Mouse (Mus musculus): ENCODE measurements around the gene Fbxl15.

Fbxl15 gene

DNA sequence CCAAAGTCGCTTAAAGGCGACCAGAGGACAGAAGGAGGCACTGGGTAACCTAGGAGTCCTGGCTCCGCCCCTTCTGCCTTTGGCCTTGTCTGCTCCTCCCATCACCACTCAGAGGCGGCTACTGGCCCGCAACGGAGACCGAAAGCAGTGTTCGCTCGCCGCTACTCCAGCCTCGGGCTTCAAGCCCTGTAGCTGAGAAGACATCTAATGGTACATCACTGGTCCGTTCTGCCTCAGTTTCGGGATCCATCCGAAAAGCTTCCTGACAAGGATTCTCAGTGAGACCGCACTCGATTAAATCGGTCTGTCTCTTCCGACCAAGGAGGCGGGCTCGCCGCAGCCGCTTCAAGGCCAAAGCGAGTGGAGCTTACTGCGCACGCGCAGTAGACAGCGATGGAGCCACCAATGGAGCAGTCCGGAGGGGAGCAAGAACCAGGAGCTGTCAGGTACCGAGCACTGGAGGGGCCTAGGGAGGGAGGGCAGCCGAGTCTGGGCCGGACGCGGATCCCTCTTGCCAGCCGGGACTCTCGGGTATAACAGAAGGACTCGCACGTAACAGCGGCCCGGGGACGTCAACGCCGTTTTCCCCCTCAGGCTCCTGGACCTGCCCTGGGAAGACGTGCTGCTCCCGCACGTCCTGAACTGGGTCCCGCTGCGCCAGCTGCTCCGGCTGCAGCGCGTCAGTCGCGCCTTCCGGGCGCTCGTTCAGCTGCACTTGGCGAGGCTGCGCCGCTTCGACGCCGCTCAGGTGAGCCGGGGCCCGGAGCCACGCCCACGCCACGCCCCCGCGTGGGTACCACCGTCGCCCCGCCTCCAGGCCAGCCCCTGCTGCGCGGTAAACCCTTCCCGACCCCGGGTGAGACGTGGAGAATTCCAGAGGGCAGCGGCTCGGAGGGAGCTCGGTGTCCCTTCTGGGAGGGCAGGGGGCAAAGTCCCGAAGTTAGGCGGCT is at the start of gene Fbxl15:
TSS of gene Fbxl15 (plus strand) at position 104 of the 950 bp plus-strand sequence.
- peak; percentile 58 for ATAC-seq (ENCODE audit: low TSS enrichment)

GRCm38 (mm10) chr19:46282081-46282849 is 45.7 kb upstream of the Fbxl15 start:
- no peak for ATAC-seq (ENCODE audit: low TSS enrichment)

GRCm38 (mm10) chr19:46284686-46285085 is 43.3 kb upstream of the Fbxl15 start:
- ATAC-seq (ENCODE audit: low TSS enrichment) = no peak

- ATAC-seq (ENCODE audit: low TSS enrichment) = no peak
Measured at GRCm38 (mm10) chr19:46285631-46286030, 42.4 kb upstream of the Fbxl15 start.

DNA sequence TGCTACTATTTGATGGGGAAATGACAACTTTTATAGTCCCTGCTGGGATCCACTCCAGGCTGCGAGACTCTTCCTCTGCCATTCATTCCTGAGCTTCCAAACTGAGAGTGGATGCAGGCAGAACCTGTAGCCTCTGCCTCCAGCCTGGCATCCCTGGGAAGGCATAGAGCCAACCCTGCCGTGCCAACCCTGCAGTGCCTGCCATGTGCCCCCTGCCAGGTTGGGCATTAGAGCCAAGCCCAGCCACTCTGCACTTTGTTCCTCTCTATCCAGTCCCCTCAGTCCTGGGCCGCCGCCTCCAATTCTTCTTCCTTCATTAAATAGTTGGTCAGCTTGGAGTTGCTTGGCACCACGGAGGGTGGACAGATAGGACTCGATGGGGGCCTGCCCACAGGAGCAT is 41.9 kb upstream of the Fbxl15 start:
- ATAC-seq (ENCODE audit: low TSS enrichment) = no peak

DNA sequence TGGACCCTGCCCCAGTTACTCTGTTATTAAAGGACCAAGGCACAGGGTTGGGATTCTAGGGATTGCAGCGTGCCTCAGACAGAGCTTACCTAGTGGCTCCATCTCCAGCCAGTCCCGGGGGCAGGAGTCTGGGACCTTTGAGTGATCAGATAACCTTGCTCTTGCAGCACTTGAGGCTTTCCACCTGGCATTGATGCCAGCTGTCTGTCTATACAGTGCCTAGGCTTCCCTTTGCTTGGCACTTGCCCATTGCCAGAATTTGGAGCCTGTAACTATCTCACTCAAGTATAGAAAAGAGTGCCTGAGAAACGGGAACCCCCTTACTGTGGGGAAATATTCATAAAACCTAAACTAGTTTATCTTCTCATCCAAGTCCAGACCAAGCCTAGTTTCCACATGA is 41.1 kb upstream of the Fbxl15 start:
- ATAC-seq (ENCODE audit: low TSS enrichment) = no peak

DNA sequence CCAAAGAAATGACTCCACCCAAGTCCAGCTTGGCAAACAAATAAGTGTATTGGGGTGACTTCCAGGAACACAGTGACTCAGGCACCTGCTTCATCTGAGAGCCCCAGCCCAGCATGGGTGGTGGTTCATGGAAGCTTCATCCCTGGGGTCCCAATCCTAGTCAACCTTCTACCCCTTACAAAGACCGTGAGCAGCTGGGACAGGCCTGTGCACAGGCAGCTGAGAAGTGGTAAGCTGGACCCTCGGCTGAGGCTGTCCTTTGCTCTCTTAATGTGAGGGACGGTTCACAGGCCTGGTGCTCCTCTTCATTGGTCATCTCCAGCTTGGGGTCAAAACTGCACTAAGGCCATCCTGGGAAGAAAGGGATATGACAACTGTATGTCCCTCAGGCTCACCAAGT is 40.4 kb upstream of the Fbxl15 start:
- no peak for ATAC-seq (ENCODE audit: low TSS enrichment)

DNA sequence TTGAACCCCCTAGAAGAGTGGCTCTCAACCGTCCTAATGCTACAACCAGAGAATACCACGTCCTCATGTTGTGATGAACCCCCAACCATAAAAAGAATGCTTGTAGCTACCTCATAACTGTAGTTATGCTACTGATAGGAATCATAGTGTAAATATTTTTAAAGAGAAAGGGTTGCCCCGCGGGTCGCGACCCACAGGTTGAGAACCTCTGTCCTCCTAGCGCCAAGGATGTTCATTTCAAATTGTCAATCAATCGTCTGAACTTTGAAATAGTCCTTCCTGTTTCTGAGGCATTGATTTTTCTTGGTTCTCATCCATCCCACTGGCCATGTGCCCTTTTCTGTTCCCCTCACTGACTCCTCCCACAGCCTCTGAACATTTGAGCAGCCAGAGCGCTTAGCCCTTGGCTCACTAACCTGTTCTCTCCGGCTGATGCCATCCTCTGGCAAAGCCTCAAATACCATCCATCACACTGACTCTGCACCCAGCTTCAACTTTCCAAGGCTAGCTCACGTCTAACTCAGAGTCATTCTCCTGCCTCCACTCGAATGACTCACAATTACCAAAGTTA is 37.4 kb upstream of the Fbxl15 start:
- no peak for ATAC-seq (ENCODE audit: low TSS enrichment)

DNA sequence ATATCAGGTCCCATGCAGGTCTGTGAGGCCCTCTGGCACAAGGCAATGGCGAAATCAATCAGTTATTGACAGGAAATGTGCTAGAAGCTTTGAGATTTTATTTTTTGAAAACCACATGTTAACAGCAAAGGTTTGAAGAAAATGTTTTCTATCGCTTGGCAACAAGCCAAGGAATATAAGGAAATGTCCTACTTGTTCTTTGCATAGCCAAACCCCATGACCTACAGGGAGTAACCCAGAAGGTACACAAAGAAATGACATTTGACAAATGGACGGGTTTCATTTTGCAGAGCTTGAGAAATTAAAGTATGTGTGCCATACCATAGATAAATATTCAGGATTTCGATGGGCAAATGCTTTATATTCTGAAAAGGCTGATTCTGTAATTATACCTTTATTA is 31.0 kb upstream of the Fbxl15 start:
- no peak for ATAC-seq (ENCODE audit: low TSS enrichment)

GRCm38 (mm10) chr19:46300294-46301045 is 27.5 kb upstream of the Fbxl15 start:
- no peak for ATAC-seq (ENCODE audit: low TSS enrichment)

GRCm38 (mm10) chr19:46302551-46302950 is 25.4 kb upstream of the Fbxl15 start:
- no peak for ATAC-seq (ENCODE audit: low TSS enrichment)

GRCm38 (mm10) chr19:46303251-46304215 is 24.5 kb upstream of the Fbxl15 start:
- ATAC-seq (ENCODE audit: low TSS enrichment) = no peak

DNA sequence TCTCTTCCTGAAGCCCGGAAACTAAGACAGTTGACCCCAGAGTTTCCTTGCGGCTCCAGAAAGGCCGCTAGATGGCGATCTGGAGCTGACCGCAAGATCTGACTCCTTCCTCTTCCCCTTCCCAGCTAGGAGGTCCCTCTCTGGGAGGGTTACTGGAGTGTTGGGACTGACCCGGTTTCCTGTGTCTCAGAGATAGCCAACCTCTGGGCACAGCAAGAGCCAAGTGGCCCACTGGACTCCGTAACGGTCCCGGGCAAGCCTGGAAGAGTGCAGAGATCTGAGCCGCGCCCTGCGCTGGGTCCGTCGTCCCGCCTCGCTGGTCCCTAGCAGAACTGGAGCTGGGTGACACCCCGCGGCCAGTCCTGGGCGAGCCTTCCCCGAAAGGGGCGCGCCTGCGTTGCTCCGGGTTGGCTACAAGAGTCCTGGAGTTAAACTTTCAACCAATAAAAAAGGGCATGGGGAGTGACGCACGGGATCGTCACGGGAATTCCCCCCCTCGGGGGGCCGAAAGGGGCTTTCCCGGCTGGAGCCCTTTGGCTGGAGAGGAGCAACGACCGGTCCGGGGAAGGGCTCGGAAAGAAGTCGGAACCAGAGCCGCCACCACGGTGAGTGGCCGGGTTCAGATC is 23.7 kb upstream of the Fbxl15 start, which contains the start of gene Nfkb2:
TSS of gene Nfkb2 (plus strand) at position 105 of the 626 bp plus-strand sequence.
- peak; percentile 53; the same call in 1 of the 2 replicates for ATAC-seq (ENCODE audit: low TSS enrichment)

- ATAC-seq (ENCODE audit: low TSS enrichment) = 0 out of 2 replicates have a peak, but pooled peaks have one; percentile 4
Measured at GRCm38 (mm10) chr19:46304908-46305333, 23.1 kb upstream of the Fbxl15 start.

DNA sequence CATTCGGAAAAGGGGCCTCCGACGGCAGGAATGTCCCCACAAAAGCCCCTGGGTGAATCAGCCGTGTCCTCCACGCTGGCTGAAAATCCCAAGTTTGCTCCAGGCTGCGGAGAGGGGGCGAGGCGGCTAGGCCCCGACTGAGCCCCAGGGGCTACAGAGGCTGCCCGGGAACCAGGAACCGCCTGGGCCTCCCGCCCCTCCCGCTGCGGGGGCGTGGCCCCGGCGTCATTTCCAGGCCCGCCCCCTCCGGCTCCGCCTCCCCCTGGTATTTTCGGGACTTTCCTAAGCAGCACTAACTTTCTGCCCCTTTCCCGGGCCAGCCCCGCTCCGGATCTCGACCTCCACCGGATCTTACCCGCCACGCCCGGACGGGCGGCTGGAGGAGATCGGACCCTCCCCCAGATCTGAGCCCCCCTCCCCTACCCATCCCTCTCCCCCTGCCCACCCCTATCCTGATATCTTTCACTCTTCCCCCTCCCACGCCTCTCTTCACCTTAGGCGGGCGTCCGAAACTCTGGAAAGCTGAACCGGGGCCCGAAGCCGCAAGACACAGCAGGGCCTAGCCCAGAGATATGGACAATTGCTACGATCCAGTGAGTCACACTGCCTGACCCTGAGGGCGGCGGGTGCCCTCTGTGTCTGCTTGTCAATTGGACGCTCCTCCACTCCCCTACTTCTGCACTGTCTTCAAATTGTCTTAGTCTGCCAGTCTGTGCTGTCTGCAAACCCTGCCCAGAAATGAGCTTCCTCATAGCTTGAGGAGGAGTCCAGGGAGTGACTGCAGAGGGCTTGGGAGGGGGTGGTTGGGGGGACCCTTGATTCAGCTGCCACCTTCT is 22.3 kb upstream of the Fbxl15 start:
- 0 out of 2 replicates have a peak, but pooled peaks have one; percentile 3 for ATAC-seq (ENCODE audit: low TSS enrichment)

DNA sequence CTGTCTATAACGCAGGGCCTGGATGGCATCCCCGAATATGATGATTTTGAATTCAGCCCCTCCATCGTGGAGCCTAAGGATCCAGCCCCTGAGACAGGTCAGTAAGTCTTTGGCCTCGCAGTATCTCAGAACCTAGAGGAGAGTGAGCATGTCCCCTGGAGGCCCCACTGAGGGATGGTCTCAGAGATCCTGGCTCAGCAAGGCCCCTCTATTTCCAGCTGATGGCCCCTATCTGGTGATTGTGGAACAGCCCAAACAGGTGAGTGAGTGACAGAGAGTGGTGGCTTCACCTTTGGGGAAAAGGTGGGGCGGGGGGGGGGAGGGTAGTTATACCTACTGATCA is 21.7 kb upstream of the Fbxl15 start:
- no peak for ATAC-seq (ENCODE audit: low TSS enrichment)

GRCm38 (mm10) chr19:46306751-46307289 is 21.2 kb upstream of the Fbxl15 start:
- ATAC-seq (ENCODE audit: low TSS enrichment) = no peak

- ATAC-seq (ENCODE audit: low TSS enrichment) = no peak
Measured at GRCm38 (mm10) chr19:46307781-46308180, 20.2 kb upstream of the Fbxl15 start.

GRCm38 (mm10) chr19:46308303-46308702 is 19.7 kb upstream of the Fbxl15 start:
- no peak for ATAC-seq (ENCODE audit: low TSS enrichment)

Measured in frontal cortex, adult (tissue).